Mouse (Mus musculus) CH12.LX (cell line): ENCODE measurements around the gene Zfyve27.
A peak's percentile ranks its signal among the peaks of the same experiment; 100 is the strongest.

Source experiments
- BHLHE40 ChIP-seq: IDR thresholded peaks from 2 replicates; pipeline ENCODE4 v1.6.1; 2011; ENCODE audit warnings: mild to moderate bottlenecking, low read depth, low read length, improper control_type of control experiment
- CHD1 ChIP-seq: IDR thresholded peaks from 2 replicates; pipeline ENCODE4 v1.6.1; 2012; ENCODE audit warnings: low read depth, low read length, improper control_type of control experiment, inconsistent platforms
- CTCF ChIP-seq, 2 experiments: IDR thresholded peaks in 1 of 2; conservative IDR thresholded peaks in 1 of 2; 2 replicates each; pipeline ENCODE4 v1.5.1; 2011 to 2012; ENCODE audit warnings: low read depth in 2 of 2, low read length in 2 of 2, improper control_type of control experiment in 1 of 2, inconsistent platforms in 1 of 2, mild to moderate bottlenecking in 1 of 2, moderate library complexity in 1 of 2
- EP300 ChIP-seq: IDR thresholded peaks from 2 replicates; pipeline ENCODE4 v1.6.1; 2011; ENCODE audit warnings: low read length, improper control_type of control experiment
- ETS1 ChIP-seq: conservative IDR thresholded peaks from 2 replicates; pipeline ENCODE4 v1.6.1; 2012; ENCODE audit warnings: low read depth, mild to moderate bottlenecking, inconsistent platforms, low read length, improper control_type of control experiment, moderate library complexity
- HCFC1 ChIP-seq: IDR thresholded peaks from 2 replicates; pipeline ENCODE4 v1.6.1; 2012; ENCODE audit warnings: low read depth, mild to moderate bottlenecking, inconsistent platforms, low read length, improper control_type of control experiment
- MAX ChIP-seq: IDR thresholded peaks from 2 replicates; pipeline ENCODE4 v1.6.1; 2011; ENCODE audit warnings: low read length, improper control_type of control experiment
- MXI1 ChIP-seq: IDR thresholded peaks from 2 replicates; pipeline ENCODE4 v1.6.1; 2011; ENCODE audit warnings: mild to moderate bottlenecking, low read depth, low read length, improper control_type of control experiment
- NELFE ChIP-seq: IDR thresholded peaks from 2 replicates; pipeline ENCODE4 v1.6.1; 2011; ENCODE audit warnings: low read depth, low read length, improper control_type of control experiment
- PAX5 ChIP-seq: IDR thresholded peaks from 2 replicates; pipeline ENCODE4 v1.6.1; 2012; ENCODE audit warnings: low read length, inconsistent platforms, mixed read lengths
- POLR2A ChIP-seq: IDR thresholded peaks from 2 replicates; pipeline ENCODE4 v1.6.1; 2011; ENCODE audit warnings: low read depth, mild to moderate bottlenecking, improper control_type of control experiment, low read length
- POLR2AphosphoS2 ChIP-seq: IDR thresholded peaks from 2 replicates; pipeline ENCODE4 v1.6.1; 2011; ENCODE audit warnings: low read depth, low read length, improper control_type of control experiment
- RAD21 ChIP-seq: IDR thresholded peaks from 2 replicates; pipeline ENCODE4 v1.6.1; 2011; ENCODE audit warnings: low read depth, mild to moderate bottlenecking, low read length, improper control_type of control experiment, moderate library complexity
- ZMIZ1 ChIP-seq: IDR thresholded peaks from 2 replicates; pipeline ENCODE4 v1.6.1; 2012; ENCODE audit warnings: low read depth, mild to moderate bottlenecking, inconsistent platforms, low read length, improper control_type of control experiment

DNA sequence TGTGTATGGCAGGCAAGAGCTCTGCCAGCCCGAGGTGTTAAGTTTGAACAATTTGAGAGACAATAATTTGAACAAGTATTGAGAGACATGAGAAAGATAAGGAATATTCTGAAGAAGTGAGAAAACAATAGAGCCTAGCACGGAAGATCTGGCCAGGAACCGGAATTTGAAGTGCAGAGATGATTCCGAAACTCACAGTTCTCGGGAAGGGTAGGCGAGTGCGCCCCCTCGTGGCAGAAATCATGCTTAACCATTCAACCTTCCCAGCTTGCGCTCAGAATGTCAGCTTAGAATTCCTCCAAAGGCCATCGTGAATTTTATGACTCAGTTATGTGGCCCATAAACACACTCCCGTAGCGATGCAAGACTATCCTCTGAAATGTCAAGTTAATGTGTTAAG, 2.4 kb downstream of the Zfyve27 start:
- TF ChIP-seq HCFC1 (peak; percentile 40; the same call in 1 of the 2 replicates), MAX (no peak), CTCF (conservative IDR thresholded peaks at IDR 0.05 in 1 of 2, IDR thresholded peaks at IDR 0.05 in 1 of 2; ENCODE audit: low read depth in 2 of 2, low read length in 2 of 2) (peak; percentile 85 to 97), ZMIZ1 (no peak), POLR2A (0 out of 2 replicates have a peak, but pooled peaks have one; percentile 32), BHLHE40 (0 out of 2 replicates have a peak, but pooled peaks have one; percentile 18), PAX5 (no peak), NELFE (peak; percentile 48; the same call in 1 of the 2 replicates), EP300 (no peak), POLR2AphosphoS2 (no peak), CHD1 (no peak), MXI1 (no peak), RAD21 (peak; percentile 92), ETS1 (no peak)
